Mouse (Mus musculus) G1E-ER4 (cell line): Measurements from ENCODE around the gene Ccdc88c. TPM values are rescaled to one million over a fixed set of nuclear protein-coding genes. Genes with fewer than 3 reads are reported as not detected.

ENCODE experiments used
- GATA1 ChIP-seq: IDR thresholded peaks from one replicate; pipeline ENCODE4 v1.8.0; 2012; ENCODE audit warnings: low read length, inconsistent platforms
- polyA plus RNA-seq: library from polyadenylated mRNA; stranded (reverse); fragments of >175 nt; gene quantifications from 2 replicates; pipeline ENCODE4 v1.2.3, GENCODE M21; 2012

Gene Ccdc88c
- polyA plus RNA-seq, 1 experiment, result 48.3 TPM

- no peak for TF ChIP-seq GATA1
These were observed 20.2 kb downstream of the Ccdc88c start for GRCm38 (mm10) chr12:101008648-101009047.

GRCm38 (mm10) chr12:101007968-101008481 is 20.8 kb downstream of the Ccdc88c start:
- TF ChIP-seq GATA1, result no peak

DNA sequence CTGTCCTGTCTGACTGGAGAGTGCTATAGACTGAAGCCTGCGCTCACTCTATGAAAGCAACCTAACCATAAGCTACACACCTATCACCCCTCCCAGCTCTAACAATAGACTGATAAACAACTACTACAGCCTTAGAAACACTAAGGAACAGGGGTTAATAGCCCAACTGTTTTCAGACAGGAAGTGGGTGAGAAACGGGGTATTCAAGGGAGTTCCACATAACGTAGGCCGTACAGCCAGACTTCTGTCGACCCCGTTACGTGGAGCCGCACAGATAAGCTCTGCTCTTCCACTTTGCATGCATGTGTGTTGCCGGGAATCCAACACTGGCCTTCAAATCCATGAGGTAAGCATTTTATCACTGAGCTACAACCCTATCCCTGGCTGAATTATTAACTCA is 21.4 kb downstream of the Ccdc88c start:
- no peak for TF ChIP-seq GATA1

GRCm38 (mm10) chr12:101005665-101006420 is 23.0 kb downstream of the Ccdc88c start:
- TF ChIP-seq GATA1, result no peak

DNA sequence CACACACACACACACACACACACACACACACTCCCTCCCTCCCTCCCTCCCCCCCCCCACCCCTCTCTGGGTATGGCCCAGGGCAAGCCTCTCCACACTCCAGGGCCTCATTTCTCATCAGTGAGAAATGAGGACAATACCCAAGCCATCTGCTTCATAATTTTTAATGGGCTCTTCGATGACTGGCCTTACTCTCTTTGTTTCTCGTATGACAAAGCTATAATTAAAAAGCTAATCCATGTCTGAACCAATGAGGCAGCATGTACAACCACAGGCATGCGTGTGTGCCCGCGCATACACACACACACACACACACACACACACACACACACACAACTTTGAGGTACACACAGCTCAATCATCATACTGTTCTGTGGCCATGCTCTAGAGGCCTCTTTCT is 23.9 kb downstream of the Ccdc88c start:
- TF ChIP-seq GATA1, result no peak

DNA sequence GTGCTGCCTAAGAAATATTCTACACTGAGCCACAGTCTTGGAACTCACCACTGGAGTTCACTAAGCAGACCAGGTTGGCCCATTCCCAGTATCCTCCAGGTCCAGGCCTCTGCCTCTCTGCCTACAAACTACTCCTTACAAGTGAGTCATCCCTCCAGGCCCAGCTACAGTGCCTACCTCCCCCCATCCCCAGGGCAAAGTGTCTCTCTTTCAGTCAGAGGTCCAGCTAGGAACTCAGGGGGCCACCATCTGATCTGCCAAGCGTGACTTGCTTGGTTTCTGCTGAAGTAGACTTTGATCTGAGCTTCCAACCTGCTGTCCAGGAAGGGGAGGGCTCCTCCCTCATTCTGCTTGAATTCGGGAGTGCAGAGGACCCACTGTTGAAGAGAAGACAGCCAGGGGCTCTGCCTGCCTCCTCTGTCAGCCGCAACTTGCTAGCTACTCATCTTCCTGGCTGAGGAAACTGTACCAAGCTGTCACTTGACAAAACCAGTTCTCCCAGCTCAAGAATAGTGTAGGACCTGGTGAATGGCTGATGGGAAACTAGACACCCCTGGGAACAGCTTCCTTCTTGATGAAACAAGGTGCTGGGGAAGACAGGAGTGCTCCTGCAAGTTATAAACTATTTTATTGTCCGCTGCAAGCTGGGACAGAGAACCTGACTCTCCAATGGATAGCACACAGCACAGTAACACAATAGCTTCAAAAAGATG is 25.9 kb downstream of the Ccdc88c start:
- TF ChIP-seq GATA1, result no peak

GRCm38 (mm10) chr12:100999061-100999954 is 29.5 kb downstream of the Ccdc88c start:
- TF ChIP-seq GATA1, result no peak

DNA sequence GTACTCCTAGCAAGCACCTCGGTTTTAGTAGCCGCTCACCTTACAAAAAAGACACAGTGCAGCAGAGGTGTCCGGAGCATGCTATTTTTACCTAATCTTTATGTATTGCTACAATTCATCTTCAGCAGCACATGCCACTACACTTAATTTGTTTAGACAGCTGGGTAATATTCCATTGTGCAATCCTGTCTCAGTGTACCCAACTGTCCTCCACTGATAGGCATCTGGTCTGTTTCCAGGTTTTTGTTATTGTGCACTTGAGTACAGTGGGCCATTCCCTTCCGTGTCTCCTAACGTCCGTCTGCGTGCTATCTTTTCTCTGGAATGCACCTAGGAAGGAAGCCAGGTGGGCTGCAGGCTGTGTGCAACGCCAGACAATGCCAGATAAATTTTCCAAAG is 30.3 kb downstream of the Ccdc88c start:
- TF ChIP-seq GATA1, result no peak

- no peak for TF ChIP-seq GATA1
These were observed 30.9 kb downstream of the Ccdc88c start for GRCm38 (mm10) chr12:100997830-100998563.

DNA sequence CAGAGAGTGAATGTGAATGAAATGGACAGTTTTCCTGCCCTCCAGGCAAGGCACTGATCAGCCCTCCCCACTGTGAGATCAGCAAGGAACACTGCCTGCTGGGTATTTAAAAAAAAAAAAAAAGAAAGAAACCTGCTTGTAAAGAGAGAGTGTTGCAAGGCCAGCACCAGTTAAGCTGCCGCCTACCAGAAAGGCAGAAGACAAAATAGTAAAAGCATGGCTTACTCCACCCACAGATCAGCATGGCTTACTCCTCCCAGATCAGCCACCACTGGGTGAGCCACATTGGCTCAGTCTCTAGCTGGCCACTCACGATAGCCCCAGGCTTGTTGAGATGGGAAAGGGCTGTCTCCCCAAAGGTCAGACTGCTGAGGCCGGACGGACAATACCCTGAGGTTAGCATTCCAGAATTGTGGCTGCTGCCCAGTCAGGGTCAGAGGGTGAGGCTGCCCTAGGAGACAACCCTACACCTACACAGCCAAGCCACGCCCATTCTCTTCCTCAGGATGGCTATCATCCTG is 32.4 kb downstream of the Ccdc88c start:
- no peak for TF ChIP-seq GATA1

- TF ChIP-seq GATA1, result no peak
These were observed 33.1 kb downstream of the Ccdc88c start for GRCm38 (mm10) chr12:100995607-100996377.

- no peak for TF ChIP-seq GATA1
These were observed 34.5 kb downstream of the Ccdc88c start for GRCm38 (mm10) chr12:100994140-100995015.

DNA sequence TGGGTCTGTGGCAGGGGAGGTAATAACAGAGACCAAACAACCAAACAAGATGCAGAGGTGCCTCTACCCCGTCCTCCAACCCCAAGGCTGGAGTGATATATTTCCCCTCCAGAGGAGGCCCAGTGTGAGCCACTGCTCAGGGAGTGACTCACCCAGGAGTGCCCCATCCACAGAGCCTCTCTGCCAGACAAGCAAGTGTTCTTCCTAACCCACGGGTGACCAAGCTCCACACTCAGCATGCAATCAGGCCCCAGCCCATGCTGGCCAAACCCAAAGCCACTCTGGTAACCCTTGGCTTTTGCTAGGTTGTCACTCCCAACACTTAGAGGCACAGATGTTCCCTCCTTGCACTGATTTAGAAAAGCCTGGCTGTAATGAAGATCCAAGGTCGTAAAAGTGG is 35.7 kb downstream of the Ccdc88c start:
- TF ChIP-seq GATA1, result no peak
